ENCODE assay signal across 7 mouse cellular contexts in genomic region chr3:9340344-9340743, GRCm38 (mm10).
A peak's percentile ranks its signal among the peaks of the same experiment; 100 is the strongest.
DNase-seq lines count a peak whose midpoint lies in the region; ATAC-seq and TF ChIP-seq lines count a peak whose summit lies in the region.

No protein-coding gene starts in this region.

- H3K9ac ChIP-seq in lung, postnatal 0 days (replicated peaks; ENCODE audit: low read depth) = no peak overlapping the region
- H3K9ac ChIP-seq in heart, embryonic 14.5 days (ENCODE audit: low read length) = peak overlapping the region; percentile 66
- no peak overlapping the region for H3K9ac ChIP-seq in limb, embryonic 15.5 days

- no peak; the same call in 1 of the 2 replicates for TF ChIP-seq CTCF in lung, postnatal 0 days (IDR thresholded peaks at IDR 0.05)

- no peak overlapping the region for H3K4me3 ChIP-seq in lung, postnatal 0 days (ENCODE audit: low read depth, low read length)
- H3K4me3 ChIP-seq in heart, embryonic 14.5 days (ENCODE audit: control insufficient read depth in 1 of 2, insufficient read depth in 1 of 2, low read depth in 1 of 2, low read length in 2 of 2) = peak overlapping the region; percentile 40 to 46
- H3K4me3 ChIP-seq in limb, embryonic 15.5 days = peak overlapping the region; percentile 32

- WGBS in lung, postnatal 0 days = 26% methylated on average over 4 of the region's 4 CpGs
- WGBS in heart, embryonic 14.5 days = 17% methylated on average over 4 of the region's 4 CpGs
- WGBS in limb, embryonic 15.5 days = 22% methylated on average over 4 of the region's 4 CpGs

- peaks cover 5% of the 10 kb centered on the region; the same call in 1 of the 2 replicates for H3K4me1 ChIP-seq in lung, postnatal 0 days (ENCODE audit: insufficient read depth, low read depth, low read length)
- peaks cover 8 to 14% of the 10 kb centered on the region in 2 experiments; a peak in 3 of 4 replicates for H3K4me1 ChIP-seq in heart, embryonic 14.5 days (ENCODE audit: control insufficient read depth in 2 of 2, insufficient read depth in 2 of 2, low read length in 2 of 2)
- peaks cover 10% of the 10 kb centered on the region for H3K4me1 ChIP-seq in limb, embryonic 15.5 days

- DNase-seq in lung, postnatal 0 days (ENCODE audit: low spot score) = peak; percentile 10
- DNase-seq in lung, postnatal 10 days = no peak
- DNase-seq in thymus, postnatal 14 days = no peak
- DNase-seq in thymus, postnatal 0 days (ENCODE audit: low spot score) = no peak
- DNase-seq in embryo, embryonic 10.5 days (ENCODE audit: low spot score) = no peak

- no peaks in the 10 kb centered on the region for H3K9me3 ChIP-seq in lung, postnatal 0 days (ENCODE audit: low read length)
- H3K9me3 ChIP-seq in heart, embryonic 14.5 days (ENCODE audit: control insufficient read depth, low read length) = no peaks in the 10 kb centered on the region
- H3K9me3 ChIP-seq in limb, embryonic 15.5 days = no peaks in the 10 kb centered on the region

- no peaks in the 10 kb centered on the region for H3K27me3 ChIP-seq in lung, postnatal 0 days (replicated peaks; ENCODE audit: insufficient read depth, low read length)
- H3K27me3 ChIP-seq in heart, embryonic 14.5 days (ENCODE audit: control insufficient read depth, insufficient read depth, low read length) = no peaks in the 10 kb centered on the region
- peaks cover 10% of the 10 kb centered on the region; the same call in 1 of the 2 replicates for H3K27me3 ChIP-seq in limb, embryonic 15.5 days

- no peak overlapping the region for H3K27ac ChIP-seq in lung, postnatal 0 days (ENCODE audit: low read length)
- no peak overlapping the region for H3K27ac ChIP-seq in heart, embryonic 14.5 days (replicated peaks in 1 of 2; ENCODE audit: control insufficient read depth in 1 of 2, insufficient read depth in 1 of 2, low read depth in 2 of 2, low read length in 2 of 2)
- no peak overlapping the region for H3K27ac ChIP-seq in limb, embryonic 15.5 days

- TF ChIP-seq EP300 in lung, postnatal 0 days (IDR thresholded peaks at IDR 0.05) = no peak

- no peak for ATAC-seq in lung, postnatal 0 days
- ATAC-seq in heart, embryonic 14.5 days (ENCODE audit: insufficient number of reproducible peaks, insufficient read depth, low FRiP score, low read depth) = no peak
- ATAC-seq in limb, embryonic 15.5 days (ENCODE audit: insufficient number of reproducible peaks, low FRiP score, low TSS enrichment, low read depth) = no peak

- peak overlapping the region; percentile 53 for H3K4me2 ChIP-seq in lung, postnatal 0 days (replicated peaks; ENCODE audit: low read depth, low read length)
- peak overlapping the region; percentile 88 for H3K4me2 ChIP-seq in heart, embryonic 14.5 days (ENCODE audit: low read length)
- H3K4me2 ChIP-seq in limb, embryonic 15.5 days = peak overlapping the region; percentile 59

- no peaks in the 10 kb centered on the region for H3K36me3 ChIP-seq in lung, postnatal 0 days (ENCODE audit: insufficient read depth, low read length)
- H3K36me3 ChIP-seq in heart, embryonic 14.5 days (ENCODE audit: control insufficient read depth, insufficient read depth, low read length) = no peaks in the 10 kb centered on the region
- no peaks in the 10 kb centered on the region for H3K36me3 ChIP-seq in limb, embryonic 15.5 days
